Mouse (Mus musculus) kidney, adult 11 months (tissue): ENCODE data around the gene Dhps.
"Not testable (repeated sequence)": the region's sequence is repeated elsewhere in the genome, so short reads cannot be mapped to it uniquely, and the experiment has no call there.

Experiments
- DNase-seq: peaks from one replicate; pipeline ENCODE4 v3.0.0; 2022

The Dhps gene

DNA sequence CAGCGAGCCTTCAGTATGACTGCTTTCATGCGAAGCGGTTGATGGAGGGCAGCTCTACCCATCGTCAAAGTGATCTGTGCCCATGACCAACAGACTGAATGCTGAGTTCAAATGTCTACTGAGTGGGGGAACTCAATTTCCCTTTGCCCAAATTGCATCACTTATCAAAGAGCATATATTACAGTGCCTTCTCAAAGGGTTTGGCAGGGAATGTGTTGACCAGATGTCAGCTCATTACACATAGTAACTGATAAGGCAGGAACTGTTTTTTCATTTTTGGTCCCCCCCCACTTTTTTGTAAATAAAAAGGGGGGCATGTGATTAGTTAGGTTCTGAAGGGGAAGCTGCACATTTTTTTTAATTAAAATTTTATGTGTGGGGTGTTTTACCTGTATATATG lies 9.0 kb upstream of the Dhps start:
- no peak for DNase-seq

DNA sequence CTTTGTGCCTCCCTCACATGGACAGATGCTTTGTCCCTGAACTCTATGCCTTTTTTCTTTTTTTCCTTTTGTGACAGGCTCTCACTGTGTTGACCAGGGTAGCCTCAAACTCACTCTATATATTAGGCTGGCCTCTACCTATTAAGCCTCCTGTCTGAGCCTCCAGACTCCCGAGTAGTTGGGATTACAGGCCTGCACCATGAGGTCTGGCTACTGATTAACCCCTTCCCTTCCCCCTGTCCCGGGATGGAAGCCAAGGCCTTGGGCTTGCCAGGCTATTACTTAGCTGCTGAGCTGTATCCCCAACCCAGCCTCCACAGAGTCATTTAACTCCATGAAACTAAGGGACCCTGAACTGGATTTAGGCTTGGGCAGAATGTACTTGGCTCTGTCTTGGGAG lies 6.3 kb upstream of the Dhps start:
- DNase-seq, result peak; percentile 90

DNA sequence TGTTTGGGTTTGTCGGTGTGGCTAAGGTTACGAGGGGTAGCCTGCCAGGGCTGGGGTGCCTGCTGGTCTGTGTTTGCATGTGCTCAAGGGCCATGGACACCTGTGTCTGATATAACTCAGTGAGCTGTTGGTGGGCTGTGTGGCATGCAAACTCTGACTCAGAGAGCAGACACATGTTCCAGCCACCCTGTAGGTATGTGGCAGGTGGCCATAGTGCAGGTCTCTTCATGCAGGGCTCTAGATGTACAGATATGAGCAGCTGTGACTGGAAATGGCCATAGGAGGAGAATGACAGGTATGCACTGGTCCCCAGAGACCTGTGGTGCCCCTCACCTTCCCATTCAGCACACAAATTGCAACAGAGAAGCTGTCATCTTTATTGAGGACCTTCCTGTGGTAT lies 4.4 kb upstream of the Dhps start:
- no peak for DNase-seq

DNA sequence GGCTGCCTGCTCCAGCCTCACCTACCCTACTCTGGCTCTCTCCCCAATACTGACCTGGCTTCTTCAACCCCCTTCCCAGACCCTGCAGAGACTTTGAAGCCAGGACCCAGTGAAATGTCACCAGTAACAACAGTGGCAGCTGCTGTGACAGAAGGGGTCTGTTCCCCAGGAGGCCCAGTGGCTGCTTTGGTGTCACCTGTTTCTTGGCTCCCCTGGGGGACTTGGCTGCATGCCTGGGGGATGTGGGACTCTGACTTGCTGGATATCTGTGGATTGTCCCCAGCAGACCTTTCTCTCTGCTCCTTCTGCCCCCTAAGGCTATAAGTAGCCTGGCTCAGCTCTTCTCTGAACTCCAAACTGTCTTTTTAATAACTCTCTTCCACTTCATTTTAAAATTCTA lies 3.6 kb upstream of the Dhps start, which contains the start of gene Gm5741:
Gene Gm5741 (minus strand): TSS at position 1 of the 400 bp plus-strand sequence.
- DNase-seq, result no peak

DNA sequence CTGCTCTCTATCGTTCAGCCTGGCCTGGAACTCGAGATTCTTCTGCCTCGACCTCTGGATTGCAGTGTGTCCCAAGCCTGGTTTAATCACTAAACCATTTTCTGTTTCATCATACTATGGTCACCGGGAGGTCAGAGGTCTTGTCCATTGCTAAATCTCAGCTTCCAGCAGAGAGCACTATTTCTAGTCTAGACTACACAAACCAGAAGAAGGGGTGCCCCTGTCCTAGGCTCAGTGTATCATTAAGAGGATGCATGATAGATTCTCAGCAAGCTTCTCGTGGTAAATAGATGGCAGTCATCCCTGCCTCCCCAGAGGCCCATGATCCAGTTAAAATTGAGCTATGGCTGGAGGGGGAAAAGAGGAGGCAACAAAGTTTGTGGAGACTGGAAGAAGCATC lies 516 bp upstream of the Dhps start:
- DNase-seq, result peak; percentile 58

DNA sequence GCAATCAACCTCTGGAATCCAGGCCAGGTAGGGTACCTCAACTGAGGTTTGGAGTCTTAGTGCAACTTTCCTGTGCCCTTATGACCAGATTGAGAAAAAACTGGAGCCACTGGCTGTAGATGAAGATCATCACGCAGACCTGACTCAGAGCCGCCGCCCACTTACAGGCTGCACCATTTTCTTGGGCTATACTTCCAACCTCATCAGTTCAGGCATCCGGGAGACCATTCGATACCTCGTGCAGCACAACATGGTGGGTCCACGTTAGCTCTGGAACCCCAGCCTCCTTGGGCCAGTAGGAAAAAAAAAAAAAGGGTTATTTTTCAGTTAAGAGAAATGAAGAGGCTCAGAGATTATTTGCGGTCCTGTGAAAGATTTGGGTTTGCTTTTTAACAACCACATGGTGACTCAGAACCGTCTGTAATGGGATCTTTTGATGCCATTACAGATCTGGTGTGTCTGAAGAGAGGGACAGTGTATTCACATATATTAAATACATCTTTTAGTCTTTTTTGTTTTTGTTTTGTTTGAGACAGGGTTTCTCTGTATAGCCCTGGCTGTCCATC lies 890 bp downstream of the Dhps start:
- no peak for DNase-seq

DNA sequence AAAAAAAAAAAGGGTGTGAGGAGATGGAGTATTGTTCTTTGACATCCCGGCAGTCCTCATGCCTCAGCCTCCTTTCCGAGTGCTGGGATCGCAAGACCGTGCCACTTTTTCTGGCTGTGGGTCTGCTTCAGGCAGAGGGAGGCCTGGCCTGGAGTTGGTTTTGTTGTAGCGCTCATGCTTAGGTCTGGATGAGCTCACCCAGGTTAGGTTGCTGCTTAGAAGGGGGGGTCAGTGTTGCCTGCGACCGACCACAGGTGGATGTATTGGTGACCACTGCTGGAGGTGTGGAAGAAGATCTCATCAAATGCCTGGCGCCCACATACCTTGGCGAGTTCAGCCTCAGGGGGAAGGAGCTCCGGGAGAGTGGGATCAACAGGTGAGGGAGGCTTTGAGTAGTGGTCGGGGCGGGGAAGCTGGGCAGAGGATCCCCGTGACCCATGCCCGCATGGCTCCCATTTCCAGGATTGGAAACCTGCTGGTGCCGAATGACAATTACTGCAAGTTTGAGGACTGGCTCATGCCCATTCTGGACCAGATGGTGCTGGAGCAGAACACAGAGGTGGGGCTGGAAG lies 1.6 kb downstream of the Dhps start:
- no peak for DNase-seq

DNA sequence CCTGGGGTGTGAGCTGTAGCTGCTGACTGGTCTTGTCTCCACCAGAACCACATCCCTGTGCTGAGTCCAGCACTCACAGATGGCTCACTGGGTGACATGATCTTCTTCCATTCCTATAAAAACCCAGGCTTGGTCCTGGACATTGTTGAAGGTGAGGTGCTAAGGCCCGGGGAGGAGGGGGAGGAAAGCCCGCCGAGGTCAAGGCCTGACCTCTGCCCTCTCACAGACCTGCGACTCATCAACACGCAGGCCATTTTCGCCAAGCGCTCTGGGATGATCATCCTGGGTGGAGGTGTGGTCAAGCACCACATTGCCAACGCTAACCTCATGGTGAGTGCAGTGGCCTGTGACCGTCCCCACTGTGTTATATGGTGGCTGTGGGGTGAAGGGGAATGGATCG lies 2.6 kb downstream of the Dhps start:
- no peak for DNase-seq

DNA sequence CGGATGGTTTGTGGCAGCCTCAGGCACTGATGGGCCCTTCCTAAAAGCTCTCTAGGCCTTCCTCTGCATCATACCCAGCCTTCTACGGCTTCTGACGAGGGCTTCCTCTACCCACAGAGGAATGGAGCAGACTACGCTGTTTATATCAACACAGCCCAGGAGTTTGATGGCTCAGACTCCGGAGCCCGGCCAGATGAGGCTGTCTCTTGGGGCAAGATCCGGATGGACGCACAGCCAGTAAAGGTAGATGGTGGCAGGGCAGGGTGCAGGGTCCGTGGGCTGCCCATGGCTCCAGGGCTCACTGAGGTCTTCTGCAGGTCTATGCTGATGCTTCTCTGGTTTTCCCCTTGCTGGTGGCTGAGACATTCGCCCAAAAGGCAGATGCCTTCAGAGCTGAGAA lies 3.1 kb downstream of the Dhps start:
- DNase-seq, result no peak

DNA sequence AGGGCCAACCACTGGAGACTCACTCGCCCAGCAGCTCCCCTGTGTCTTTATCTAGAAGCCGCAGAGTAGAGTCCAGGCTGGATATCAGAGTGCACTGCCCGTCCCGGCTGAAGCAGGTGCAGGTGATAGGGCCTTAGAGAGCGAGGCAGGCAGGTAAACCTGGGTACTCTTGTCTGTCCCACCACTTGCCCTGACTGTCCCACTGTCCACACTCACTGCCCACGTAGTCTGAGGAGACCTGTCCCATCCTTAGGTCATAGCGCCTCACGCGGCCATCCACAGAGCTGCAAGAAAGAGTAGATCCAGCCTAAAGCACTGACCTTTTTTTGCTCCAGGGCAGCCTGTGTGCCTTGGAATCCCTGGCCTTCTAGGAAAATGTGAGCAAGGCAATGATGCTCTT lies 4.4 kb downstream of the Dhps start:
- peak; percentile 42 for DNase-seq

DNA sequence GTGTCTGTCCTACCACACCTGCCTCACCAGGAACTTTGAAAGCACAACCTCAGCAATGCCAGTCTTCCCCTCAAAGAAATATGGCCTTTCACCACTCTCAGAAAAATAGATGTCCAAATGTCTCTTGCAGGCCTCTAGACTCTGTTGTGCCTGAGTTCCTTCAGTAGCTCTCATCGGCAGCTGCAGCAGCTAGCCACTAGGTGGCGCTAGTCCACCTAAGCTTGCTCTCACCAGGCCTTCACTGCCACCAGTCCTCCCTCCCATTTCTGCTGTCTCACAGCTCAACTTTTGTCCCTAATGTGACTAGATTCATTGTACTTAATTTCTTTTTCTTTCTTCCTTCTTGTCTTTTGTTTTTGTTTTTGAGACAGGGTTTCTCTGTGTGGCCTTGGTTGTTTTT lies 5.4 kb downstream of the Dhps start:
- peak; percentile 76 for DNase-seq

DNA sequence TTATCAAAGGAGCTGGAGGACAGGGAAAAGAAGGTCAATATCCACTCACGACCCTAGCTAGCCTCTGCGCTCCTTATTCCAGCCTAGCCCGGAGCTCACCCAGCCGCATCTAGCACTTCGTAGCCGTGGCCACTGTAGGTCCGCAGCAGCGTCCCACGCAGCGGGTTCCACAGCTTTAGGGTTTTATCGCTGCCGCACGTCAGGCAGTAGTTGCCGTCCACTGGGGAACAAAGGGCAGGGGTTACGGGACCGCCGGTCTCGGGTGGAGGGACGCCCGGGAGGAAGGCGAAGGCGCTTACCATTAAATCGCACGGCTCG lies 8.6 kb downstream of the Dhps start:
- peak; percentile 38 for DNase-seq

DNA sequence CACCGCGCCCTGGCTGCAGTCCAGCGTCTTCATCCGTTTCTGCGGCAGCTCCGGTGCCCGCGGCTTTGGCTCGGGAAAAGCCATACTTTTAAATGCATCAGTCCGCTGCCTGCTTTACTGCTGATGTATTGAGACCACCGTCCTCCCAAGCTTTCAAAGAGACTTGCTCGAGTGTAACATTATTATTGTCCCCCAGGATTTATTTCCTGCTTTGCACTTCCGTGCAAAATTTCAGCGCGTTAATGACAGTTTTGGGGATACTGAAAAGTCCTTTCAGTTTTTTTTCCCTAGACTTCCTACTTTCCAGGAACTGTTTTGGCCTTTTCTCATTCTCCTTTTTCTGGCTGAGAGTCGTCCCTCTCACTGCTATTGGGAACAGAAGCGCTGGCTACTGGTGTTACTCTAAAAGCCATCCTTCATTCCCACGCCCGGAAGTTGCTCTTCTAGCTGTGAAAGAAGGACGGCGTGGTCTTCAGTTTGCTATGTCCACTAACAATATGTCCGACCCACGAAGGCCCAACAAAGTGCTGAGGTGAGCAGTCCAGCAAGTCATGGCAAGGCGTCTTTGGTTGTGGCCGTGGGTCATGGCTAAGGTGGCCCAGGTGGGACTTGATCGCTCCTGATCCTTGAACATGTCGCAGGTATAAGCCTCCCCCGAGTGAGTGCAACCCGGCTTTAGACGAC lies 9.1 kb downstream of the Dhps start, which contains the start of gene Wdr83os:
Gene Wdr83os (plus strand): TSS at position 209 of the 684 bp plus-strand sequence.
- peak; percentile 47 for DNase-seq

DNA sequence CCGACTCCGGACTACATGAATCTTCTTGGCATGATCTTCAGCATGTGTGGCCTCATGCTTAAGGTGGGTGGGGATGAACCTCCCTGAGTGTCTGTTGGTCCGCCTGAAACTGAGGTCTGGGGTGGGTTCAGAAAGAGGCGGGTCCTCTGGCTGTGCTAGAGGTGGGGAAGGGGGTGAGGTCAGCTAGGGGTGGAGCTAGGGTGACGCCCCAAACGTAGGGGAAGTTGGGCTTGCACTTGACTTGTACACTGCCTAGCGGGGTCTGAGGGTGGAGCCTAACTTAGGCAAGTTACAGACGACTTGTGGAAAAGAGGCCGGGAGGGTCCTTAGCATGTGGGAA lies 9.6 kb downstream of the Dhps start, which contains the start of gene Wdr83:
Gene Wdr83 (minus strand): TSS at position 91 of the 340 bp plus-strand sequence.
- DNase-seq, result peak; percentile 37

DNA sequence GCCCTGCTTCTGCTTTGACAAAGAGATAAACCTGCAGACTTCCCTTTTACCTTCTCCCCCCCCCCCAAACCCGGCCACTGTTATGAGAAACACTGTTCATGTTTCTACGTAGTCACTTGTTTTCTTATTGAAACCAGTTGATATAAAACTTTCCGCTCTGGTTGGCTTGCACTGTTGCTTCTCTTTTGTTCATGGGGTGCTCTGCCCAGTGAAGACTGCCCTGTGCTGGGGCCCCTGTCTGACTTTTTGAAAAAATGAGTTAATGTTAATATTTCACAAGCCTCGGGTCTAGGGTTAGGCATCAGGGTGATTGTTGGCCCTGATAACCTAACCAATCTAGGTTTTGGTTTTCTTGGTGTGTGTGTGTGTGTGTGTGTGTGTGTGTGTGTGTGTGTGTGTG lies 10.6 kb downstream of the Dhps start:
- not testable (repeated sequence) for DNase-seq

DNA sequence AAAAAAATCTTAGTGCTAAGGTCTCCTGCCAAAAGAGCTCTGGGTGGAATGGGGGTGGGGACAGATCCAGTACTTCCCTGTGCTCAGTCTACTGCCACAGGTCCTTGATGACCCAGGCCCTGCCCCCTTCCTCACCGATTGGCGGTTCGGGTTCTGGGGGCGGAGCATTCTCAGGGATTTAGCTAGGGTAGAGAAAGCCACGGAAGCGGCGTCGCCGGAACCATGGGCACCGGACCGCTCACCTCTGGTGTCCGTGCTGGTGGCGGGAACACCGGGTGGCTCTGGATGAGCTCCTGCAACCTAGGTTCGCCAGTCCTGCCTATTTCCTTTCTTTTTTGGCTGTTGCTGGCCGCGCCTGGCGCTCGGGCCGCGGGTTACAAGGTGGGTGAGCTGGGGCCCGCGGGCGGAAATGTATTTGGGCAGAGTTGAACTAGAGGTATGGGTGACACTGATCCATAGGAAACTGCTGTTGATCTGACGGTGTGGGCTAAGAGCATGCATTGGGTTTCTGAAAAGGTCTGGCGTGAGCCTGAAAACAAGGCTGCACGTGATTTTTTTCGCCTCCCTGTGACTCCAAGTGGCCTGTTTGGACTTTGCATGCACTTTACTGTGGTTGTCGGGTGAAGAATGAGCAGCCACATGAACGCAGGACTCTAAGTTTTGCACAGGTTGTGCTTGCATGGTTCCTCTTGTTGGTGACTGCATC lies 11.7 kb downstream of the Dhps start, which contains the start of gene Man2b1:
Gene Man2b1 (plus strand): TSS at position 163 of the 706 bp plus-strand sequence.
- DNase-seq, result peak; percentile 95

DNA sequence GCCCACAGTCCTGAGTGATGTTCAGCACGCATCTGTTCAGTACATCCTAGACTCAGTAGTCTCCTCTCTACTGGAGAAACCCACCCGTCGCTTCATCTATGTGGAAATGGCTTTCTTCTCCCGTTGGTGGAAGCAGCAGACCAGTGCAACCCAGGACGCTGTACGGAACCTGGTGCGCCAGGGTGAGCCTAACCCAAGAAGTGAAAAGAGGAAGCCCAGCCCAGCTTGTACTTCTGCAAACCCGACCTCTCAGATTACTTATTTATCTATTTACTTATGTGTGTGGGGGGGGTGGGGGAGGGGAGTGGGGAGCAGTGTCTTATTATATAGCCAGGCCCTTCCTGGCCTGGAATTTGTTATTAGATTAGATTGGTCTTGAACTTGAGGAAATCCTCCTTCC lies 13.1 kb downstream of the Dhps start:
- DNase-seq, result no peak

DNA sequence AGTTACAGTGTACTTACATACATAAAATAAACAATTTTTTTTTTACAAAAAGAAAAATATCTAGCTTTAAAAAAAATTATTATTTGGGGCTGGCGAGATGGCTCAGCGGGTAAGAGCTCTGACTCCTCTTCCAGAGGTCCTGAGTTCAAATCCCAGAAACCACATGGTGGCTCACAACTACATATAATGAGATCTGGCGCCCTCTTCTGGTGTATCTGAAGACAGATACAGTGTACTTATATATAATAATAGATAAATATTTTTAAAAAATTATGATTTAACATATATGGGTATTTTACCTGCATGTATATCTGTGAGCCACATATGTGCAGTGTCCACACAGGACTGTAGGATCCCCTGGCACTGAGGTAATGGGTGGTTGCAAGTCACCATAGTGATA lies 14.7 kb downstream of the Dhps start:
- DNase-seq, result no peak

DNA sequence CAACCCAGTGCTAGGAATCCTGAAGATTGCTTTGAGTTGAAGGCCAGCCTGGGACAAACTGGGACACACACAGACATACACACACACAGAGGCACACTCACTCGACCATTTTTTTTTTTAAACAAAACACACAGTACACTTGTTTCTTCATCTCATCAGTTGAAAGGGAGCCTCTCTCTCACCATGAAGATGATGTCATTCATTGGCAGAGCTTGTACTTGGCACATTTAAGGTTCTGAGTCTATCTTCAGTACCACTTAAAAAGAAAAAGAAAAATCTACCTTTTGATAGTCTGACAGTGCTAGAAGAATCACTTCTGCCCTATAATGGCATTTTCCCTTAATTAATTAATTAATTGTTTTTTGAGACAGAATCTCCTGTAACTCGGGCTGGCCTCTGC lies 17.2 kb downstream of the Dhps start:
- DNase-seq, result no peak

DNA sequence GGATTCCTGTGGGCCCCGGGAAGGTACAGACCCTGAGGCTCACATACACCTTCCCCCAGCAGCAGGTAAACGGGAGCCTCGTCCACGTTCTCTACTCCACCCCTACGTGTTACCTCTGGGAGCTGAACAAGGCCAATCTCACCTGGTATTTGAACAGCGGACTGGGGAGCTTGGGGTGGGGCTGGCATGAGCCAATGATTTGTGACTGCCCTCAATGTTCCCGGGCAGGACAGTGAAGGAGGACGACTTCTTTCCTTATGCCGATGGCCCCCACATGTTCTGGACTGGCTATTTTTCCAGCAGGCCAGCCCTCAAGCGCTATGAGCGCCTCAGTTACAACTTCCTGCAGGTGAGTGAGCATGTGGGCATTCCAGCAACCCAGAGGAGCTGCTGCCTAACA lies 19.3 kb downstream of the Dhps start:
- no peak for DNase-seq

DNA sequence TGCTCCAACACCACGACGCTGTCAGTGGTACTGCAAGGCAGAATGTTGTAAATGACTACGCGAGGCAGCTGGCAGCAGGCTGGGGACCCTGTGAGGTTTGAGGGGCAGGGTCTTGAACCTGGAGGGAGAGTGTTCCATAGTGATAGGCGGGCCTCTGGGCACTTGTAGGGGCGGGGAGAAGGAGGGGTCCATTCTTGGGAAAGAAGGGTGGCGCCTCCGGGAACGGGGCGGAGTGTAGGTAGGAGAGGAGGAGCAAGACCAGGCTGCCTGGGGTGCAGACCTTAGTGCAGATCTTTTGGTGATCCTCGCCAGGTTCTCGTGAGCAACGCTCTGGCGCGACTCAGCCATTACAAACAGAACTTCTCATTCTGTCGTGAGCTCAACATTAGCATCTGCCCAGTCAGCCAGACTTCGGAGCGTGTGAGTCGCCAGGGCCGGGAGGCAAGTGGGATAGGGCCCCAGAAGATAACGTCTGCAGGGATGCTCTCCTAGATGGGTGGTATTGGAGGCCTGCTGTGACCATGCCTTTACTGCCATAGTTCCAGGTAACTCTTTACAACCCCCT lies 20.1 kb downstream of the Dhps start:
- DNase-seq, result no peak

DNA sequence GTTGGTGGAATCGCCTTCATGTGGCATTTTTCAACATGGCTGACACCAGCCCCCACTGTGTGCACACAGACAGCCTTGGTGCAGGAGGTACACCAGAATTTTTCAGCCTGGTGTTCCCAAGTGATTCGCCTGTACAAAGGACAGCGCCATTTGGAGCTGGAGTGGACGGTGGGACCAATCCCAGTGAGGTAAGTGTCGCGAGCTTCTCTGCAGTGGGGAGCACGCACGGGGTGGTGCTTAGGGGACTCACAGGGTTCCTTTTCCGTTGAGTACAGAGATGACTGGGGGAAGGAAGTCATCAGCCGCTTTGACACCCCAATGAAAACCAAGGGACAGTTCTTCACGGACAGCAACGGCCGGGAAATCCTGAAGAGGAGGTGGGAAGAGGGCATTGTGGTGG lies 23.5 kb downstream of the Dhps start:
- DNase-seq, result no peak

DNA sequence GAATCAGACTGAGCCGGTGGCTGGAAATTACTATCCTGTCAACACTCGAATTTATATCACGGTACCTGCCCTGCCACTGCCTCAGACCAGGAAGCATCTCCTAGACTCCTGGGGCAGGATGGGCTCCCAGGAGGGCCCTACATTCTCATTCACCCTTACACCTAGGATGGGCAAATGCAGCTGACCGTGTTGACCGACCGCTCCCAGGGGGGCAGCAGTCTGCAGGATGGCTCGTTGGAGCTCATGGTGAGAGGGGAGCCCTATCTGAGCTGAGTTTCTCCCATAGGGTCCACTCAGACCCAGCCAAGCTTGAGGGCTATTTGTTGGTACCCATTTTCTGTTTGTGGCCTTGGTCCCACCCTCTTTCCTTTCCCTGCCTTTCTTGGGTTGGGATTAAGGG lies 24.0 kb downstream of the Dhps start:
- no peak for DNase-seq

DNA sequence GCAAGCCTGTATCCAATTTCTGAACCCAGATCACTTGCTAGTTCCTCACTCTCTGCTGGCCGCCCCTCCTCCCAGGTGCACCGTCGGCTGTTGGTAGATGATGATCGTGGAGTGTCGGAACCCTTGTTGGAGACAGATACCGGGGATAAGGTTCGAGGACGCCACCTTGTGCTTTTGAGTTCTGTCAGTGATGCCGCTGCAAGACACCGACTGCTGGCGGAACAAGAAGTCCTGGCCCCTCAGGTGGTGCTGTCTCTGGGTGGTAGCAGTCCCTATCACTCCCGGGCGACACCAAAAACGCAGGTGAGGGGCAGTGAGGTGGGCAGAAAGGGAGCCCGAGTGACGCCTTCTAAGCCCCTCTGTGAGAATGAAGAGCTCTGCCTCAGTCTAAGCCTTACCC lies 24.6 kb downstream of the Dhps start:
- no peak for DNase-seq
